In the genomic region with DNA sequence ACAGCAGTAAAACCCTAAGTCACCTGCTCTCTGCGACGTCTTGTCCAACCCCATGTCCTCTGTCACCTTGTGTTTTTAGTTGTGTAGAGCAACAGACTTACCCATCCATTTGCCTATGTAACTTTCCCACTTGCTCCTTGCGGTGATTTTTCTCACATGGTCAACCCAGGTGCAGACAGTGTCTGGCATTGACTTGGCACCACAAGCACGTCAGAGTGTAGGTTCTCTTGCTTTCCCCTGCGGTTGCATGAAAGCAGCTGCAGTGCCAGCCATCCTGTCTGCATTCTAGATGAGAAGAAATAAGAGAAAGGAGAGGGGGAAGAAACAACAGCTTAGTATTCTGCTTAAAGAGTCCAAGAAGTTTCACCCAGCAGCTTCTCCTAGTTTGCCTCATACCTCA, we compare ENCODE assay signal across 26 mouse cellular contexts.
"Had no signal": no experiment of that assay in that cellular context is flagged by ENCODE, and none has a peak within 500 bp of the region (broad histone marks: within the 10 kb centered on the region; RNA-seq: fewer than 3 reads in every experiment).

No protein-coding gene starts in this region.

- H3K27me3 ChIP-seq: embryonic facial prominence, embryonic 12.5 days; embryonic facial prominence, embryonic 15.5 days; forebrain, embryonic 15.5 days had no signal

- ATAC-seq: forebrain, embryonic 13.5 days; forebrain, embryonic 14.5 days; forebrain, embryonic 15.5 days; forebrain, embryonic 16.5 days; forebrain, postnatal 0 days had no signal

- H3K27ac ChIP-seq: embryonic facial prominence, embryonic 10.5 days; embryonic facial prominence, embryonic 12.5 days; embryonic facial prominence, embryonic 13.5 days; embryonic facial prominence, embryonic 15.5 days; forebrain, embryonic 10.5 days; forebrain, embryonic 12.5 days; forebrain, embryonic 13.5 days; forebrain, embryonic 15.5 days; gastrocnemius, adult 2 months; heart, adult 2 months had no signal

- H3K9me3 ChIP-seq: embryonic facial prominence, embryonic 10.5 days; embryonic facial prominence, embryonic 12.5 days; embryonic facial prominence, embryonic 13.5 days; embryonic facial prominence, embryonic 15.5 days; forebrain, embryonic 10.5 days; forebrain, embryonic 12.5 days; forebrain, embryonic 13.5 days; forebrain, embryonic 15.5 days had no signal

- H3K9ac ChIP-seq: embryonic facial prominence, embryonic 12.5 days; embryonic facial prominence, embryonic 13.5 days; embryonic facial prominence, embryonic 15.5 days; forebrain, embryonic 12.5 days; forebrain, embryonic 13.5 days; forebrain, embryonic 15.5 days; forebrain, postnatal 0 days had no signal

- H3K4me2 ChIP-seq: embryonic facial prominence, embryonic 12.5 days; embryonic facial prominence, embryonic 13.5 days; embryonic facial prominence, embryonic 15.5 days; forebrain, embryonic 12.5 days; forebrain, embryonic 13.5 days; forebrain, embryonic 15.5 days had no signal

- DNase-seq: cerebellum, adult 9-10 months; cerebellum, adult 9-11 months; cerebellum, postnatal 10 days; cerebellum, postnatal 14 days; cerebellum, postnatal 25 days; cerebellum, postnatal 36 days; forebrain, postnatal 0 days; gastrocnemius, adult 2 months; gastrocnemius, postnatal 10 days; gastrocnemius, postnatal 14 days; gastrocnemius, postnatal 25 days; gastrocnemius, postnatal 36 days; heart, adult 11 months; heart, adult 18-20 months; heart, adult 2 months had no signal

- H3K36me3 ChIP-seq: embryonic facial prominence, embryonic 10.5 days; embryonic facial prominence, embryonic 12.5 days; embryonic facial prominence, embryonic 13.5 days; embryonic facial prominence, embryonic 15.5 days; forebrain, embryonic 10.5 days; forebrain, embryonic 12.5 days; forebrain, embryonic 15.5 days had no signal

- H3K4me3 ChIP-seq: embryonic facial prominence, embryonic 10.5 days; embryonic facial prominence, embryonic 12.5 days; embryonic facial prominence, embryonic 13.5 days; embryonic facial prominence, embryonic 15.5 days; erythroblast, embryonic 14.5 days; forebrain, embryonic 10.5 days; forebrain, embryonic 12.5 days; forebrain, embryonic 13.5 days; forebrain, embryonic 15.5 days; gastrocnemius, adult 2 months; heart, adult 2 months had no signal
